Mouse (Mus musculus) kidney, postnatal 4 days (tissue): ENCODE measurements at regions not wholly inside any gene's neighbourhood (a gene's known extent, or its start where the extent isn't known, plus 50 kb on each side); places are given as distances from the start of the nearest gene placed in this dataset.

Experiments used
- DNase-seq, 2 experiments: peaks; one replicate each; pipeline ENCODE4 v3.0.0; 2021; ENCODE audit warnings: mixed read lengths in 2 of 2

- DNase-seq = no peak
Observed at GRCm38 (mm10) chr3:37909008-37909407, 184.7 kb upstream of the Gm5148 start.

- peak; percentile 45 to 63 for DNase-seq
Observed at GRCm38 (mm10) chr3:37908456-37908855, 184.2 kb upstream of the Gm5148 start.

- peak; percentile 72 to 83 for DNase-seq
Observed at GRCm38 (mm10) chr3:37907432-37908088, 183.3 kb upstream of the Gm5148 start.

DNA sequence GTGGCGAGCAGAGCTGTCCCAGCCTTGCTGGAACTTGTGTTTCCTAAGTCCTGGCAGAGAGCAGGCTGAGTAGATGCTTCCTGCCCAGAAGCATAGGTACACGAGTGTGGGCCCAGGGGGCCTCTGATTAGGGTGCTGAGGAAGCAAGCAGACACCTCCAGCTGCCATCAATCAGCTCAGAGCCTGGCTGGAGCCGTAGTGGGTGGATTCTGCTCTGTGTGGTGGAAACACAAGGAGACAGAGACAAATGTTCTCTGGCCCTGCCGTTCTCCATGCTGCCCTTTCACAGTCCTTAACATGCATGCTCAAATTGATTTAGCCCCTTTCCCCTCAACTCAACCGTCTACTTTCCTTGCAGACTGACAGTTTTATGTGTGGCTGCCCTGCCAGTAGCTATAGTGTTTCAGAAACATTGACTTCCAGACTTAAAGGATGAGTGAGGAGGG lies 182.5 kb upstream of the Gm5148 start:
- peak; percentile 75 to 82 for DNase-seq

DNA sequence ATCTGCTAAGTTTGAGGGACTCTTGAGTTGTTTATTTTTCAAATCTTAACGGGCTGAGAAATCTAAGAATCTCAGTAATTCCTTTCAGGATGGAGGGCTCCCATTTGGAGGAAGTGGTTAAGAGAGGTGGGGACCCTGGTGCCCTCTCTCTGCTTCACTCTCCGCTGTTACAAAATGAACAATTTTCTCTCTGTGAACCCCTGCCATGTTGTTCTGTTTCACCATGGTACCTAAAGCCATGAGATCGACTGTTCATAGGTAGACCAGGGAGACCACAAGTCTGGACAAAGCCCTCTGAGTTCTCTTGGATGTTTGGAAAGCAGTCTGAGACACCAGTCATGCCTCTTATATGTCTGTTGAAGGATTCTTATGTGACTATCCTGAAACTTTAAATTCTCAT lies 179.9 kb upstream of the Gm5148 start:
- DNase-seq = no peak

GRCm38 (mm10) chr3:37903482-37903881 lies 179.2 kb upstream of the Gm5148 start:
- no peak for DNase-seq

DNA sequence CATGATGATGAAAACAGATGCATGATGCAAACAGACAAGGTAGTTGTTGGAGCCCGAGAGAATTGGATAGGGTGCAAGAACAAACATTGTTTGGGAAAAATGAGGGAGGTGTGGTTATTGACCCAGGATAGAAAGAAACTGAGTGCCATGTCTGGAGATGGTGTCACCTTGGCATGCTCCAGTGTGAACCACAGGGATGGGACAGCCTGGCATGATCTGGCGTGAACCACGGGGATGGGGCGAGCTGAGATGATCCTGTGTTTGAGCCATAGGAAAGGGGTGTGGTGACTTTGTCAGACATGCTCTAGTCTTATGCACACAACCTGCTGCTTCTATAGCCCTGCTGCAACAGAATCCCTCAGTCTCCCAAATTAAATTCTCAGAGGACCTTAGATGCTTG lies 178.7 kb upstream of the Gm5148 start:
- DNase-seq = no peak

DNA sequence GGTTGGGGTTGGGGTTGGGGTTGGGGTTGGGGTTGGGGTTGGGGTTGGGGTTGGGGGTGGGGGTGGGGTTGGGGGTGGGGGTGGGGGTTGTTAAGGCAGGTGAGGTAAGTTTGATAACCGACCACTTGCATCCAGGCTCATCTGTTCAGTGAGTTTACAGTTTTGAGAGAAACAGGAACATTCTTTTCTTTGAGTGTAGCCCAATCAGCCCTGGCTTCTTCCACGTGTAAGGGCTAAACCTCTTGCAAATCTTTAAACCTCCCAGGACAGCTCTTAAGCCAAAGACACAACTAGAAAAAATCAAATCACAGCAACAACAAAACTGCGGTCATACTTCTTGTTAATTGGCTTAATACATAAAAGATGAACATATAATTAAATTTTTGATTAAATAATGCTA lies 173.1 kb upstream of the Gm5148 start:
- no peak for DNase-seq

GRCm38 (mm10) chr3:37896821-37897311 lies 172.6 kb upstream of the Gm5148 start:
- peak; percentile 72 to 83 for DNase-seq

- DNase-seq = no peak
Observed at GRCm38 (mm10) chr3:37894599-37894998, 170.3 kb upstream of the Gm5148 start.

- no peak for DNase-seq
Observed at GRCm38 (mm10) chr3:37890202-37890601, 165.9 kb upstream of the Gm5148 start.

- no peak for DNase-seq
Observed at GRCm38 (mm10) chr3:37888455-37888854, 164.2 kb upstream of the Gm5148 start.

DNA sequence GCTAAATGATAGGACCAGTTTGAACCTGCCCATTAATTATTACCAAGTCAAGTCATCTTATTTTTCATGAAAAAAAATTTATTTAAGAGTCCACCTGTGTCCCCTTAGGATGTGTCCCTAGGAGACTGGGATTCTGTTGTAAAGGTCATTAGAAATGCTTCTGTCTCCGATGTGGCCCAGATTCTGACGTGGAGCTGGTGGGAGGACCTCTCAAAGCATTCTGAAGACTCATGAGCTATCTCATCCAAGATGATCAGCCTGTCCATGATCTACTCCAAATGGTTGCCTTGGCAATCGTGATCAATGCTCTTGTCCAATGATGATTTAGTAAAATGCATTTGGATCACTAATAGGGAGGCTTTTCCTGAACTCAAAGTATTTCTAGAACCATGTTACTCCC lies 163.4 kb upstream of the Gm5148 start:
- DNase-seq = no peak

- no peak for DNase-seq
Observed at GRCm38 (mm10) chr3:37886705-37887454, 162.6 kb upstream of the Gm5148 start.

DNA sequence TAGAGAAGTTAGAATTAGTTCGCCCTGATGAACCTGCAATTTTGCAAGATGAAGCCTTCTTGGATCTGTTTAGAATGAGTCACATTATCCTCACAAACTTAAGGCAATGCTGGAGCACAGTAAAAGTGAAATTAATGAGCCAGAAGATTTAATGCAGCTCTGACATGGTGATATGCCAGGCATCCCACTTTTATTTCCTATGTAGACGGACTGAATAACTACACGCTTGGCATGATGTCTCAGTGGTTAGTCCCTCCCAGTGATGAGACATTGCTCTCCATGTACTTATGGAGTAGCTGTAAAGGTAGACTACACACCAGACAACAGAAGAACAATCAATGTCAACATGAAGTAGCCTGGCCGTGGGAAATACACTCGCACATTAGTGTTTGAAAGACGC lies 161.5 kb upstream of the Gm5148 start:
- no peak for DNase-seq

DNA sequence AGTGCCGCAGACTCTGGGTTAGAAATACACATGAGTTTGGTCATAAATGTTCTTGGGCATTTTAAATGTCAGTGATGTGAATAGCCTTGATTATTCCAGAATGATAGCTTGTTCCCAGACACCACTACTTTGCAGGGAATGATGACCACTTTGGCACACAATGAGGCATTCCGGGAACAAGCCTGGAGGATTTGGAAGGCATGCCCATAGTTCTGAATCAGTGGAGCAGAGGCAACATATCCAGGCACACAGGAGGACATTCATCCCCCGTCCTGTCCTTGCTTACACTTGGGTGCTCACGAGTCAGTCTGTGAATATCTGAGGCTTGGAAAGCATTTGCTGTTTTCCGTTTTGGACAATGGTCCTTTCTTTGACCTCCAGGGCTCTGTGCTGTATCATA lies 158.1 kb upstream of the Gm5148 start:
- DNase-seq = no peak

DNA sequence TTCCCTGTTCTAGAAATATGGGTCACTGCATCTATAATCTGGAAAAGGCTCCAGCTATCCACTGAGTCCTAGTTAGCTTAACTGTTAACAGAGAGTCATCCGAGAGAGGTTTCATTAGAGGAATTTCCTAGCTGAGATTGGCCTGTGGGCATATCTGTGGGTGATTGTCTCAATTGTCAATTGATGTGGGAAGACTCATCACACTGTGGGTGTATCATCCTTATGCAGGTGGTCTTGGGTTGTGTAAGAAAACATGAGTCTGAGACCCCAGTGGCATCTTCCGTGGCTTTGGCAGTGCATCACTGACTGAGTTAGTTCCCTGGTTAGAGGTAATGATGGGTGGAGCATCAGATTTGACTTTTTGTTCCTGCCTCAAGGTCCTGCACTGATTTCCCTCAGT lies 156.7 kb upstream of the Gm5148 start:
- DNase-seq = no peak

DNA sequence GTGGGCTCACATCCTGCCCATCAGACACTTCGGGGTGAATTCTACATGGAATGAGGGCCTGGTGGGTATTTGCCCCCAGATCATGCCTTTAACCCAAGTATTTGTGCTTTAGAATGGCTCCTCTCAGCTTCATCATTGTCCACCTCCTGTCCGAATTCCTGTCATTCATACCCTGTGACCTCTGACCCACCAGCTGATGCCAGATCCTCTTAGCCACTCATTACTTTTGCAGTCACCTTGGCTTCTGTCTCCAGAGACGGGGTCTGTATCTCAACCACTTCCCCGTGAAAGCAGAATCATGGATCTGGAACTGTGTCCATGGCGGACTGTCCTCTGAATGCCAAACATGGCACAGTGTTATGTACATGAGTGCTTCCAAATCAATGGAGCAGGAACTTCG lies 154.8 kb upstream of the Gm5148 start:
- peak in 1 of 2 experiments; percentile 22 for DNase-seq

DNA sequence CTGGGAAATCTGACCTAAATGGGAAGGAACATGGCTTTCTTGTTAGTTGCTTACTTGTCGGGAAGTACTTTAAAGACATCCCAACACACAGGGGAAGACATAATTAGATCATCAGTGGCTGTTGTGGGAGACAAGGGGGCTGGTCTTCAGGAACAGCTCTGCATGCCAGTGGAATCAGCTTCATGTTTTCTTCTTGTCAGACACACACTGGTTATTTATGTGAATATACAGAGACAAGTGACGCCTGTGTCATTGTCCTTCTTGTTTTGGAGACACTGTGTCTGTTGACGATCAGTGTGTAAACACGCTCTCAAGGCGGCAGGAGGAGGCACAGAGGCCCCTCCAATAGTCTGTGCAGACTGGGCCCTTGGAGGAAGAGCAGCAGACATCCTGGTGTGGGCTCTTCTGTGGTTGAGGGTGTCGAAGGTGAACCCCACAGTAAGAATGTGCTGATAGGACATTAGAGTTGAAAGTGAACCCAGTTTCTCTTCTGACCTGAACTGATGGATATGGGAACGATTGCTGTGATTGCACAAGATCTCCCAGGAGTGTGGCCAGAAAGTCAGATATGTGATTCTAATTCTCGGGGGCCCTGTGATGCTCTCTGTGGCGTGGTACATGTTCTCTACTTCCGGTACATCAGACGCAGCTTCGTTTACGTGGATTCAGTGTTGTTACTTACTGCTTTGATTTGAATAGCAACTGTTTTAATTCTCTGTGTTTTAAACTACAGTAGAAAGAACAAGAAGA lies 151.9 kb upstream of the Gm5148 start:
- no peak for DNase-seq

DNA sequence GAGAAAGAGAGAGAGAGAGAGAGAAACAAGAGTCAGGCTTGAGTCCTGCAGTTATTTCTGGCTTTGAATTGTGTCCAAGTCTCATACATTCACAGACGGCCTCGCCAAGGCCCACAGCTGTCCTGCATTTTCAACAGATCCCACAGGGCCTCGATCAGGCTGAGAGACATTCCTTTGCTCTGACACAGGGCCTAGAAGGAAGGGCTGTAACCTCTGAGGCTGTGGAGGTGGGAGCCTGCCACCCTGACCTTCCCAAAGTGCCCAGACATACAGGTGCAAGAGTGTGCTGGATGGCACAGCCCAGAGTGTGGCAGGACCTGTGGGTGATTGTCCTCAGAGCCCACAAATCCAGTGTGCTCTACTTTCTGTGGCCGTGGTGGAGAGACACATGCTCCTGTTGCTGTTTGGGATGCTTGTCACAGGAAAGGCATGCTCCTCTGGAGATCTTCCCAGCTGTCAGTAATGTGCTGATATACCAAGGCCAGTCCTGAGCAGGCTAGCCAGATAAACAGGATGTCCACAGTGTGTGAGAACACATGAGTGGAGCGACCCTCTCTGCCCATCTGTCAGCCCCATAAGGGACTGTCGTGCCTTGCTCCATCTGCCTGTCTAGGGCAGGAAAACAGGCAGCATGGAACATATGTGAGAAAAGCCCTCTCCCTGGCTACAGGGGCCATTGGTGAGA lies 151.2 kb upstream of the Gm5148 start:
- DNase-seq = peak; percentile 74 to 83

DNA sequence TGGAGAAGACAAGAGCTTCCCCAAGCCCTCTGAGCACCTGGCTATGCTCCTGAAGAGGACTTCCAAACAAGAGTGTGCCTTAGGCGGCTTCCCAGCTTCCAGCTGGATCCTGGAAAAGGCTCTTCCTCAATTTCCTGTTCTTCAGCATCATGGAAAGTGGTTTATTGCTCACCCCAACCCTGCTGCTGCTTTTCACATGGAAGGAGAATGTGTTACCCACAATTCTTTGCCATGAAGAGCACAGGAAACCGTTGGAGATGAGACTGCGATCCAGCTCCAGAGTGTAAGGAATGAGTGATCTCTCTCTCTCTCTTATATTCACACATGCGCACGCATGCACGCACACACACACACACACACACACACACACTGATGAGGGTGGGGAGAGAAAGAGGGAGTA lies 150.6 kb upstream of the Gm5148 start:
- peak; percentile 30 to 45 for DNase-seq

DNA sequence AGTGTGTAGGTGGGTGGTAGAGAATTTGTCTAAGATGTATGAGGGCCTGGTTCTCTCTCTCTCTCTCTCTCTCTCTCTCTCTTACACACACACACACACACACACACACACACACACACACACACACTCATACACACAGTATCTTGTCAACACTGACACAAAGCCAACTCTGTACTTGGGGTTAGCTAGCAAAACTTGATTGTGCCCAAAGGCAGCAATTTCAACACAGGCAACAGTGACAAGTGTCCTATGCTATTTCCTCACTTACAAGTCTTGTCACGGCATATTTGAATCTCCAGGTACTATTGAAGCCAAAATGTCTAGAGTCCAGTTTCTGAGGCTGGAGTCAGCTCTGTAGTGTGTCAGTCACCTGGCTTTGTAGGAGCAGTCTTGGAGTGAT lies 150.1 kb upstream of the Gm5148 start:
- no peak for DNase-seq

DNA sequence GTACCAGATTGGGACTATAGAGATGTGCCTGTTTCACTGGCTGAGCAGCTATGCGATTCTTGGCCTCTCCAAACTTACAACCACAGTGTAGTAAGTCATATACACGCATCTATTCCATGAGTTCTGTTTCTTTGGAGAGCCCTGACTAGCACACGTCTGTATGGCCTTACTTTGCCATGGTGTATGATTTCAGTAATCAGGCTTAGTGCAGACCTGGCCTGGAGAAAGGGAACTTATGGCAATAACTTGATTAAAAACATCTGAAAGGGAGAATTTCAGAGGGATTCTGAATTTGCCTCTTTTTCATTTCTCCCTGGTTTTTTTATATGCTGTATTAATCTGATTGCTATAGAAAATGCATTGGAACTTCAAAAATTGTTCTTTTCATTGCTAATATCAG lies 148.0 kb upstream of the Gm5148 start:
- DNase-seq = no peak
